ENCODE assay signal across 8 mouse cellular contexts in the genomic region with DNA sequence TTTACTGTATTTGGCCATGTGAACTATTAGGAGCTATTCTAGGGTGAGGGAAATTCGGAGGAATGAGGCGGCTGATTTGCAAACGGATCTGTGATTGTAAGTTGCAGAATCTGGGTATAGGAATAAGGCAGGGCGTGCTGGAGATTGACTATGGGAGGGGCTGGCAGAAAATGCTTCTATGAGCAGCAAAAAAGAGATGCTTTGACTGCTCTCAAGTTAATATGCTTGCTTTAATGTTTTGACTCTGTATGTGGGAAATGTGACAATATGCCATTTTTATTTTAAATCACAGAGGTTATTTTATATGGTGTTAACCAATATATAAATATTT.
DNase-seq lines count a peak whose midpoint lies in the region; ATAC-seq and TF ChIP-seq lines count a peak whose summit lies in the region.

No protein-coding gene starts in this region.

- no peak for TF ChIP-seq EP300 in heart, postnatal 0 days (IDR thresholded peaks at IDR 0.05; ENCODE audit: low read depth)

- H3K4me2 ChIP-seq in heart, postnatal 0 days (ENCODE audit: low read depth, low read length), result peak overlapping the region; percentile 66
- peak overlapping the region; percentile 57 for H3K4me2 ChIP-seq in embryonic facial prominence, embryonic 13.5 days
- peak overlapping the region; percentile 65 for H3K4me2 ChIP-seq in hindbrain, embryonic 13.5 days
- H3K4me2 ChIP-seq in midbrain, embryonic 13.5 days (replicated peaks), result peak overlapping the region; percentile 58

- no peak for TF ChIP-seq CTCF in heart, postnatal 0 days (IDR thresholded peaks at IDR 0.05; ENCODE audit: low read depth)

- ATAC-seq in heart, postnatal 0 days (ENCODE audit: insufficient read depth, low read depth), result no peak
- no peak for ATAC-seq in embryonic facial prominence, embryonic 13.5 days (ENCODE audit: insufficient number of reproducible peaks, insufficient read depth, low FRiP score, low TSS enrichment, low read depth)
- peak; percentile 68 for ATAC-seq in hindbrain, embryonic 13.5 days (ENCODE audit: low FRiP score)
- peak; percentile 34 for ATAC-seq in midbrain, embryonic 13.5 days

- 0 out of 2 replicates have a peak overlapping the region, but pooled peaks have one; percentile 25 for H3K9ac ChIP-seq in heart, postnatal 0 days (replicated peaks; ENCODE audit: low read depth, low read length)
- H3K9ac ChIP-seq in embryonic facial prominence, embryonic 13.5 days, result no peak overlapping the region
- H3K9ac ChIP-seq in hindbrain, embryonic 13.5 days, result peak overlapping the region; percentile 79
- H3K9ac ChIP-seq in midbrain, embryonic 13.5 days (replicated peaks), result peak overlapping the region; percentile 64

- H3K4me1 ChIP-seq in heart, postnatal 0 days (ENCODE audit: control insufficient read depth, insufficient read depth), result no peaks in the 10 kb centered on the region
- H3K4me1 ChIP-seq in embryonic facial prominence, embryonic 13.5 days, result peaks cover 4% of the 10 kb centered on the region; the same call in 1 of the 2 replicates
- peaks cover 27% of the 10 kb centered on the region for H3K4me1 ChIP-seq in hindbrain, embryonic 13.5 days (replicated peaks)
- H3K4me1 ChIP-seq in midbrain, embryonic 13.5 days (replicated peaks), result peaks cover 23% of the 10 kb centered on the region

- H3K9me3 ChIP-seq in heart, postnatal 0 days (replicated peaks; ENCODE audit: control insufficient read depth, low read length), result no peaks in the 10 kb centered on the region
- H3K9me3 ChIP-seq in embryonic facial prominence, embryonic 13.5 days, result no peaks in the 10 kb centered on the region
- H3K9me3 ChIP-seq in hindbrain, embryonic 13.5 days, result no peaks in the 10 kb centered on the region
- no peaks in the 10 kb centered on the region for H3K9me3 ChIP-seq in midbrain, embryonic 13.5 days

- H3K36me3 ChIP-seq in heart, postnatal 0 days (replicated peaks; ENCODE audit: control insufficient read depth, insufficient read depth, low read length), result peaks cover 7% of the 10 kb centered on the region; the same call in 1 of the 2 replicates
- no peaks in the 10 kb centered on the region for H3K36me3 ChIP-seq in embryonic facial prominence, embryonic 13.5 days
- no peaks in the 10 kb centered on the region for H3K36me3 ChIP-seq in hindbrain, embryonic 13.5 days
- H3K36me3 ChIP-seq in midbrain, embryonic 13.5 days, result no peaks in the 10 kb centered on the region

- intact Hi-C loops in heart, postnatal 10 days (cut with DNase I), result no loop called here

- WGBS in heart, postnatal 0 days, result 47% methylated on average over 4 of the region's 4 CpGs
- WGBS in embryonic facial prominence, embryonic 13.5 days, result 51% methylated on average over 4 of the region's 4 CpGs
- 63% methylated on average over 4 of the region's 4 CpGs for WGBS in hindbrain, embryonic 13.5 days
- WGBS in midbrain, embryonic 13.5 days, result 74% methylated on average over 4 of the region's 4 CpGs

- H3K27me3 ChIP-seq in heart, postnatal 0 days (ENCODE audit: control insufficient read depth, insufficient read depth, low read length), result no peaks in the 10 kb centered on the region
- H3K27me3 ChIP-seq in embryonic facial prominence, embryonic 13.5 days, result no peaks in the 10 kb centered on the region
- H3K27me3 ChIP-seq in hindbrain, embryonic 13.5 days, result no peaks in the 10 kb centered on the region
- no peaks in the 10 kb centered on the region for H3K27me3 ChIP-seq in midbrain, embryonic 13.5 days

- no peak for DNase-seq in heart, postnatal 0 days (ENCODE audit: low spot score)
- no peak for DNase-seq in heart, postnatal 10 days
- no peak for DNase-seq in testis, postnatal 10 days (ENCODE audit: low spot score)
- no peak for DNase-seq in adipocyte (ENCODE audit: low spot score)
- no peak for DNase-seq in adrenal gland, postnatal 25 days

- H3K4me3 ChIP-seq in heart, postnatal 0 days (ENCODE audit: low read depth, low read length), result peak overlapping the region; percentile 49
- H3K4me3 ChIP-seq in embryonic facial prominence, embryonic 13.5 days, result peak overlapping the region; percentile 35
- peak overlapping the region; percentile 52 for H3K4me3 ChIP-seq in hindbrain, embryonic 13.5 days
- peak overlapping the region; percentile 44 for H3K4me3 ChIP-seq in midbrain, embryonic 13.5 days (replicated peaks)

- no peak overlapping the region for H3K27ac ChIP-seq in heart, postnatal 0 days (ENCODE audit: low read depth)
- H3K27ac ChIP-seq in embryonic facial prominence, embryonic 13.5 days, result no peak overlapping the region
- peak overlapping the region; percentile 87 for H3K27ac ChIP-seq in hindbrain, embryonic 13.5 days
- peak overlapping the region; percentile 86 for H3K27ac ChIP-seq in midbrain, embryonic 13.5 days

Comparison
In these comparisons a context has a peak if more than half of its experiments do, and no peak if none do; other contexts are left out.
1. ATAC-seq: peak in hindbrain, embryonic 13.5 days (single experiment) and midbrain, embryonic 13.5 days (single experiment); none in heart, postnatal 0 days (single experiment) and embryonic facial prominence, embryonic 13.5 days (single experiment).
2. H3K27ac ChIP-seq: peak in hindbrain, embryonic 13.5 days (single experiment) and midbrain, embryonic 13.5 days (single experiment); none in heart, postnatal 0 days (single experiment) and embryonic facial prominence, embryonic 13.5 days (single experiment).
3. Peak in every context shown above with its lines, with median percentiles within 50 percentile points of each other: H3K4me2 ChIP-seq and H3K4me3 ChIP-seq.